Mouse (Mus musculus): ENCODE results near the gene Nt5c3. TPM values are rescaled to one million over a fixed set of nuclear protein-coding genes. Genes with fewer than 3 reads are reported as not detected.

Gene Nt5c3
- polyA plus RNA-seq, 1 experiment from 2014 or later = 83.0 TPM

GRCm38 (mm10) chr6:56860205-56860848 is 63.4 kb downstream of the Nt5c3 start:
- Histone ChIP-seq H3K27me3 (replicated peaks) (no peaks in the 10 kb centered on the region), H3K9ac (no peak overlapping the region), H3K9me3 (no peaks in the 10 kb centered on the region), H3K4me2 (no peak overlapping the region), H3K36me3 (peaks cover 7% of the 10 kb centered on the region), H3K4me1 (no peaks in the 10 kb centered on the region), H3K27ac (no peak overlapping the region), H3K4me3 (replicated peaks) (no peak overlapping the region)
- WGBS = 85% methylated on average over 8 of the region's 8 CpGs
- peak; percentile 58 for ATAC-seq (ENCODE audit: insufficient read depth, low FRiP score, low read depth)

DNA sequence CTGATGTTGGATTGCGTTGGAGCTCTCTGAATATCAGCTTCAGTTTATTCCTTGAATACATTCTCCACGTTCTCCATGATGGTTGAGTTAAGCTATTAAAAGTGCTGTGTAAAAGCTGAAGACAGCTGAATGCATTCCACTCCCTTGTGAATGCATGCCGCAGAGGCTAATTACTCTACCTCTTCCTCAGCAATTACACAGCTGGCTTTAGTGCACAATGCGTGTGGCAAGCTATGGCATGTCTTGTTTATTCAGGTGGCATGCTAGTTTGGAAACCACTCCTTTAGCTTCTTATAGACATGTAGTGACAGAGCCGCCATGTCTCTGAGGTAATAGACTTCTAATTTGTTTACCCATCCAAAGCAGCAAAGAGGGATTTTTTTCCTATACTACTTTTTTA is 67.0 kb downstream of the Nt5c3 start:
- no peaks in the 10 kb centered on the region for H3K4me1 ChIP-seq
- H3K4me2 ChIP-seq = no peak overlapping the region
- 76% methylated on average over 5 of the region's 5 CpGs for whole genome bisulfite sequencing
- no peak overlapping the region for H3K4me3 ChIP-seq (replicated peaks)
- H3K27me3 ChIP-seq (replicated peaks) = no peaks in the 10 kb centered on the region
- ATAC-seq (ENCODE audit: insufficient read depth, low FRiP score, low read depth) = no peak
- H3K9me3 ChIP-seq = no peaks in the 10 kb centered on the region
- H3K9ac ChIP-seq = no peak overlapping the region
- H3K36me3 ChIP-seq = peaks cover 13% of the 10 kb centered on the region
- H3K27ac ChIP-seq = no peak overlapping the region

DNA sequence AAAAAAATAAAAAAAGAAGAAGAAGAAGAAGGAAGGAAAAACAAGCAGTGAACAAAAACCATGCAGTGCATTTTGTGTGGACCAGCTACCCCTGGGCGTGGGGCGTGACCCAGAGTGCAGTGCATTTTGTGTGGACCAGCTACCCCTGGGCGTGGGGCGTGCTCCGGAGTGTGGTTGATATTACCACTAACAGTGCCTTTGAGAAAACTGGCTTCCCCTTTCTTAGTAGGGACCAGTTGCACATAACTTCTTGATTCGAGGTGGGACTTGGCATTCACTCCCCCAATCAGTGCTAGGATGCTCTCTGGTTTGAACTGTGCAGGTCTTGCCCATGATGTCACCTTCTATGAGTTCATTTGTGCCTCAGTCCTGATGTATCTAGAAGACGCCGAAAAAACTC is 68.9 kb downstream of the Nt5c3 start:
- H3K36me3 ChIP-seq = peaks cover 17% of the 10 kb centered on the region
- no peak for ATAC-seq (ENCODE audit: insufficient read depth, low FRiP score, low read depth)

DNA sequence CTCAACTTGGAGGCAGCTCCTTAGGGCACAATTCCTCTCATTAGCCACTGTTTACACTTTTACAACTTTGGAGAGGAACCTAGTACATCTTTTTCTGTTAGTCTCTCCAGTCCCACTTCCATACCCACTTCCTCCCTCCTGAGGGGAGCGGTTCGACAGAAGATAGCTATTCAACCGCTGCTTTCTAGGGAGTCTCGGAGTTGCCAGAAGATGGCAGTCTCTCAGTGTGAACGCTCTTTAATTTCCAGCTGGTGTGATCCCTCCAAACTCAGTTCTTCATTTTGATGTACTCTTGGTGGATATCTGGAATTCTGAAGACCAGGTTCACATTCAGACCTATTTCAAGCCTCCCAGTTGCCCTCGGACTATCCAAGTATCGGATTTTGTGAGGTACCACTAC is 73.4 kb downstream of the Nt5c3 start:
- Histone ChIP-seq H3K4me3 (replicated peaks) (no peak overlapping the region), H3K4me2 (no peak overlapping the region), H3K9ac (no peak overlapping the region), H3K27me3 (replicated peaks) (no peaks in the 10 kb centered on the region), H3K9me3 (no peaks in the 10 kb centered on the region), H3K27ac (no peak overlapping the region), H3K36me3 (peaks cover 9% of the 10 kb centered on the region; the same call in 1 of the 2 replicates), H3K4me1 (no peaks in the 10 kb centered on the region)
- WGBS = 67% methylated on average over 7 of the region's 7 CpGs
- ATAC-seq (ENCODE audit: insufficient read depth, low FRiP score, low read depth) = no peak

More for the DNA sequence above, 68.9 kb downstream of the Nt5c3 start:
- Histone ChIP-seq H3K9ac (no peak overlapping the region), H3K9me3 (no peaks in the 10 kb centered on the region), H3K4me2 (no peak overlapping the region), H3K4me3 (replicated peaks) (no peak overlapping the region), H3K27me3 (replicated peaks) (no peaks in the 10 kb centered on the region), H3K27ac (no peak overlapping the region), H3K4me1 (no peaks in the 10 kb centered on the region)
- WGBS = 92% methylated on average over 8 of the region's 8 CpGs

DNA sequence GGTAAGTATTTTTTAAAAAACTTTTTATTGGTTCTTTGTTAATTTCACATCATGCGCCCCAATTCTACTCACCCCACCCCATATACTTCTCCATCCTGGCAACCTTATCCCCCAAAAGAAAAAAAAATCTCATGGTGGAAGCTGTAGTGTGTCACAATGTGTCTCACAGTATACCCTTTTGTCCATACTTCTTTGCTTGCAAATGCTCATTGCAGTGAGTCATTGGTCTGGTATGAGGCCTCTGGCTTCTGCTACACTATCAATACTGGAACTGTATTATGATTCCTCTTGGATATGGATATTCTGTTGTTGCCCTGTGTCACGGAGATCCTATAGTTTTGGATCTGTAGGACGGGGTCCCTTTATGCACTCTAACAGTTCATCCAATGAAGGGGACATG is 74.8 kb downstream of the Nt5c3 start:
- Histone ChIP-seq H3K9me3 (no peaks in the 10 kb centered on the region), H3K27me3 (replicated peaks) (no peaks in the 10 kb centered on the region), H3K27ac (no peak overlapping the region), H3K4me3 (replicated peaks) (no peak overlapping the region), H3K4me1 (no peaks in the 10 kb centered on the region), H3K4me2 (no peak overlapping the region), H3K9ac (no peak overlapping the region), H3K36me3 (peaks cover 9% of the 10 kb centered on the region; the same call in 1 of the 2 replicates)
- WGBS = 86% methylated on average over 3 of the region's 3 CpGs
- no peak for ATAC-seq (ENCODE audit: insufficient read depth, low FRiP score, low read depth)

- Histone ChIP-seq H3K27ac (no peak overlapping the region), H3K4me1 (no peaks in the 10 kb centered on the region), H3K4me2 (no peak overlapping the region), H3K9ac (no peak overlapping the region), H3K27me3 (replicated peaks) (no peaks in the 10 kb centered on the region), H3K4me3 (replicated peaks) (no peak overlapping the region), H3K9me3 (no peaks in the 10 kb centered on the region), H3K36me3 (0 out of 2 replicates have a peak, but pooled peaks cover 5% of the 10 kb centered on the region)
- 93% methylated on average over 2 of the region's 2 CpGs for WGBS
- ATAC-seq (ENCODE audit: insufficient read depth, low FRiP score, low read depth) = peak; percentile 53; the same call in 1 of the 2 replicates
These were observed 79.4 kb downstream of the Nt5c3 start for GRCm38 (mm10) chr6:56844365-56844764.

- H3K4me1 ChIP-seq = no peaks in the 10 kb centered on the region
- no peak overlapping the region for H3K27ac ChIP-seq
- no peak overlapping the region for H3K4me3 ChIP-seq (replicated peaks)
- no peak overlapping the region for H3K9ac ChIP-seq
- no peaks in the 10 kb centered on the region for H3K27me3 ChIP-seq (replicated peaks)
- no peak for ATAC-seq (ENCODE audit: insufficient read depth, low FRiP score, low read depth)
- H3K4me2 ChIP-seq = no peak overlapping the region
- H3K36me3 ChIP-seq = 0 out of 2 replicates have a peak, but pooled peaks cover 5% of the 10 kb centered on the region
- 82% methylated on average over 3 of the region's 3 CpGs for WGBS
- no peaks in the 10 kb centered on the region for H3K9me3 ChIP-seq
These were observed 80.5 kb downstream of the Nt5c3 start for GRCm38 (mm10) chr6:56843229-56843628.

GRCm38 (mm10) chr6:56837621-56838020 is 86.1 kb downstream of the Nt5c3 start:
- no peak overlapping the region for H3K4me2 ChIP-seq
- WGBS = 88% methylated on average over 3 of the region's 3 CpGs
- no peak overlapping the region for H3K27ac ChIP-seq
- H3K9ac ChIP-seq = no peak overlapping the region
- no peaks in the 10 kb centered on the region for H3K4me1 ChIP-seq
- H3K27me3 ChIP-seq (replicated peaks) = no peaks in the 10 kb centered on the region
- peaks cover 8% of the 10 kb centered on the region; the same call in 1 of the 2 replicates for H3K36me3 ChIP-seq
- H3K4me3 ChIP-seq (replicated peaks) = no peak overlapping the region
- no peaks in the 10 kb centered on the region for H3K9me3 ChIP-seq
- no peak for ATAC-seq (ENCODE audit: insufficient read depth, low FRiP score, low read depth)

- H3K4me2 ChIP-seq = no peak overlapping the region
- H3K9me3 ChIP-seq = no peaks in the 10 kb centered on the region
- no peak overlapping the region for H3K4me3 ChIP-seq (replicated peaks)
- no peak overlapping the region for H3K27ac ChIP-seq
- 91% methylated on average over 12 of the region's 12 CpGs for WGBS
- no peaks in the 10 kb centered on the region for H3K27me3 ChIP-seq (replicated peaks)
- H3K36me3 ChIP-seq = peaks cover 8% of the 10 kb centered on the region; the same call in 1 of the 2 replicates
- no peaks in the 10 kb centered on the region for H3K4me1 ChIP-seq
- no peak overlapping the region for H3K9ac ChIP-seq
- no peak for ATAC-seq (ENCODE audit: insufficient read depth, low FRiP score, low read depth)
These were observed 86.6 kb downstream of the Nt5c3 start for GRCm38 (mm10) chr6:56837166-56837565.

- Histone ChIP-seq H3K4me3 (replicated peaks) (no peak overlapping the region), H3K27me3 (replicated peaks) (no peaks in the 10 kb centered on the region), H3K36me3 (peaks cover 4% of the 10 kb centered on the region; the same call in 1 of the 2 replicates), H3K9me3 (no peaks in the 10 kb centered on the region), H3K9ac (no peak overlapping the region), H3K4me2 (no peak overlapping the region), H3K4me1 (no peaks in the 10 kb centered on the region), H3K27ac (no peak overlapping the region)
- no peak for ATAC-seq (ENCODE audit: insufficient read depth, low FRiP score, low read depth)
- WGBS = 85% methylated on average over 10 of the region's 10 CpGs
These were observed 88.2 kb downstream of the Nt5c3 start for GRCm38 (mm10) chr6:56835532-56835931.

DNA sequence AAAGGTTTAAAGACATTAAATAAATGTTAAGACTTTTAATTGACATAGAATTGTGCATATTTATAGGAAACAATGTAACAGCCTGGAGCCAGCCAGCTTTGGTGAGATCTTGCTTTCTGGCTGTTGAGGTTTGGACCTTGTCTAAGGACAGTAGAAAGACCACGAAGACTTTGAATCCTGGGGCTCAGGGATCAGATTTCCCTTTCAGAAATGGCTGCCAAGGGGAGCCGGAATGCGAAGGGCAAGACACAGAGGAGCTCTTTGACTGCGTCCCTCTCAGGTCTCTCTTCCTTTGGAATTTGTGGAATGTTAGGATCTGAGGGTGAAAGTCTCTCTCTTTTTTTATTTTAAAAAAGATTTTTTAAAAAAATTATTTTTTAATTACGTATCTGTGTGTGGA is 89.0 kb downstream of the Nt5c3 start:
- WGBS = 65% methylated on average over 5 of the region's 5 CpGs
- no peak overlapping the region for H3K27ac ChIP-seq
- no peaks in the 10 kb centered on the region for H3K27me3 ChIP-seq (replicated peaks)
- no peaks in the 10 kb centered on the region for H3K4me1 ChIP-seq
- H3K9ac ChIP-seq = no peak overlapping the region
- no peak overlapping the region for H3K4me2 ChIP-seq
- ATAC-seq (ENCODE audit: insufficient read depth, low FRiP score, low read depth) = no peak
- peaks cover 3% of the 10 kb centered on the region; the same call in 1 of the 2 replicates for H3K36me3 ChIP-seq
- H3K4me3 ChIP-seq (replicated peaks) = no peak overlapping the region
- H3K9me3 ChIP-seq = no peaks in the 10 kb centered on the region

DNA sequence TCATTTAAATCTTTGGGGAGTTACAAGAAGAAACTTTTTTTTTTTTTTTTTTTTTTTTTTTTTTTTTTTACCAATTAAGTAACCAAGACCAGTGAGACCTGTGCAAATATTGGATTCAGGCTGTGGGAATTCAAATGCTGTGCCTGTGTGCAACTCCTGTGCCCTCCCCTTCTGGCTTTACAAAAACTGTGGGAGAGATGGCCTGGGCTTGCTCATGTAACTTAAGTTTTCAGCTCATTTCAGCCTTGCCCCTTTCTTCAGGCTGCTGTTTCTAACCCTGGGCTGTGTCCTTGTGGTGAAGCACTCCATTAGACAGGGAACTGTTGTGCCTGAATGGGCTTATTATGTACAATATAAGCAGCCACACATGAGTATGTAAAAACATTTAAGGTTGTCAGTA is 90.9 kb downstream of the Nt5c3 start:
- Histone ChIP-seq H3K4me1 (no peaks in the 10 kb centered on the region), H3K9me3 (no peaks in the 10 kb centered on the region), H3K4me2 (peak overlapping the region; percentile 67), H3K27ac (no peak overlapping the region), H3K9ac (no peak overlapping the region), H3K4me3 (replicated peaks) (peak overlapping the region; percentile 73), H3K36me3 (peaks cover 3% of the 10 kb centered on the region; the same call in 1 of the 2 replicates), H3K27me3 (replicated peaks) (no peaks in the 10 kb centered on the region)
- ATAC-seq (ENCODE audit: insufficient read depth, low FRiP score, low read depth) = no peak

All from stomach, embryonic 15.5 days (tissue).